Mouse (Mus musculus): ENCODE measurements around the gene Tjp1.

The Tjp1 gene

GRCm38 (mm10) chr7:65389539-65389938 is 138.0 kb downstream of the Tjp1 start:
- peak; percentile 53 for DNase-seq (ENCODE audit: low read depth, low spot score)

- peak; percentile 63 for DNase-seq (ENCODE audit: low read depth, low spot score)
Observed at GRCm38 (mm10) chr7:65388243-65389013, 139.2 kb downstream of the Tjp1 start.

GRCm38 (mm10) chr7:65387560-65388175 is 139.9 kb downstream of the Tjp1 start:
- no peak for DNase-seq (ENCODE audit: low read depth, low spot score)

GRCm38 (mm10) chr7:65384775-65385174 is 142.8 kb downstream of the Tjp1 start:
- DNase-seq (ENCODE audit: low read depth, low spot score) = no peak

- peak; percentile 51 for DNase-seq (ENCODE audit: low read depth, low spot score)
Observed at GRCm38 (mm10) chr7:65382515-65383283, 144.9 kb downstream of the Tjp1 start.

GRCm38 (mm10) chr7:65381896-65382295 is 145.7 kb downstream of the Tjp1 start:
- DNase-seq (ENCODE audit: low read depth, low spot score) = no peak

GRCm38 (mm10) chr7:65380716-65381115 is 146.9 kb downstream of the Tjp1 start:
- no peak for DNase-seq (ENCODE audit: low read depth, low spot score)

GRCm38 (mm10) chr7:65378818-65379565 is 148.6 kb downstream of the Tjp1 start:
- DNase-seq (ENCODE audit: low read depth, low spot score) = peak; percentile 32

- DNase-seq (ENCODE audit: low read depth, low spot score) = no peak
Observed at GRCm38 (mm10) chr7:65377521-65377920, 150.1 kb downstream of the Tjp1 start.

GRCm38 (mm10) chr7:65375621-65376020 is 152.0 kb downstream of the Tjp1 start:
- DNase-seq (ENCODE audit: low read depth, low spot score) = no peak

- no peak for DNase-seq (ENCODE audit: low read depth, low spot score)
Observed at GRCm38 (mm10) chr7:65375176-65375575, 152.4 kb downstream of the Tjp1 start.

GRCm38 (mm10) chr7:65373336-65373735 is 154.2 kb downstream of the Tjp1 start:
- peak; percentile 43 for DNase-seq (ENCODE audit: low read depth, low spot score)

GRCm38 (mm10) chr7:65371765-65372164 is 155.8 kb downstream of the Tjp1 start:
- no peak for DNase-seq (ENCODE audit: low read depth, low spot score)

- DNase-seq (ENCODE audit: low read depth, low spot score) = peak; percentile 85
Observed at GRCm38 (mm10) chr7:65370787-65371616, 156.6 kb downstream of the Tjp1 start.

- DNase-seq (ENCODE audit: low read depth, low spot score) = peak; percentile 45
Observed at GRCm38 (mm10) chr7:65370381-65370786, 157.2 kb downstream of the Tjp1 start.

GRCm38 (mm10) chr7:65369101-65369500 is 158.5 kb downstream of the Tjp1 start:
- DNase-seq (ENCODE audit: low read depth, low spot score) = no peak

- no peak for DNase-seq (ENCODE audit: low read depth, low spot score)
Observed at GRCm38 (mm10) chr7:65367386-65368245, 160.0 kb downstream of the Tjp1 start.

- peak; percentile 38 for DNase-seq (ENCODE audit: low read depth, low spot score)
Observed at GRCm38 (mm10) chr7:65366153-65366552, 161.4 kb downstream of the Tjp1 start.

GRCm38 (mm10) chr7:65365560-65365959 is 162.0 kb downstream of the Tjp1 start:
- no peak for DNase-seq (ENCODE audit: low read depth, low spot score)

- peak; percentile 66 for DNase-seq (ENCODE audit: low read depth, low spot score)
Observed at GRCm38 (mm10) chr7:65360278-65360677, 167.3 kb downstream of the Tjp1 start.
